Mouse (Mus musculus): ENCODE measurements around the gene Camk1d. TPM values are rescaled to one million over a fixed set of nuclear protein-coding genes. Genes with fewer than 3 reads are reported as not detected.

Camk1d gene
- total and polyA plus RNA-seq, 2 experiments from 2014 or later: 7.2 to 16.6 TPM

DNA sequence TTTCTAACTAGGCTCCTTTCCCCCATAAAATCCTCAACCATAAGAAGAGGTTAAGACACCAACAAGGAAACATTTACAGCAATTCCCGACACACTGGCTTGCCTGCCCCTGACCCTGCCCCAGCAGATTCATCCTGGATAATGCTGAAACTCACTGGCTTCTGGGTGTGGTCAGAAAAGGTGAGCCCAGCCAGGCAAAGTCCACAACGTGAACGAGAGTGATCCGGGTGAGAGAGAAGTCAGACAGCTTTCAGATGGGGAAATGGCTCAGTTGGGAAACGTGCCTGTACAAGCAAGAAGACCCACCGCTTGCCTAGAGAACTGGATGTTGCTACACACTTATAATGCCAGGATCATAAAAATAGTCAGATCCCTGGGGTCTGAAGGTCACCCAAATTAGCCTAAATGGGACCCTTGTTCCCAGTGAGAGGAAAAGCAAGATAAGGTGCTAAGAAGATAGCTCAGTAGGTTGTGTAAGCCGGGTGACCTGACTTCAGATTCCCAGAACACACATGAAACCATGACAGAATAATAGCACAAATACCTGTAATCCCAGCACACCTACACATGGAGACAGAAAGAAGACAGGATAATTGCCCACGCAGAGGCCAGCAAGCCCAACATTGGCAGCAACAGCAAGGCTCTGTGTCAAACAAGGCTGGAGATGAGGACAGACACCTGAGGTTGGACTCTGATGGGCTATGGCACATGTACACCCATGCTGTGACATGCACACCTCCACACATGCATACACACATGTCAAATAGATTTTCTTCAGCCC, 113.9 kb downstream of the Camk1d start:
- 85% methylated on average over 8 of the region's 8 CpGs for WGBS
- ATAC-seq (no peak), DNase-seq (ENCODE audit: low spot score) (no peak)
- Histone ChIP-seq H3K4me1 (ENCODE audit: insufficient read depth, low read length) (0 out of 2 replicates have a peak, but pooled peaks cover 7% of the 10 kb centered on the region), H3K4me2 (ENCODE audit: low read depth, low read length) (no peak overlapping the region), H3K36me3 (ENCODE audit: insufficient read depth, low read length) (no peaks in the 10 kb centered on the region), H3K27me3 (ENCODE audit: insufficient read depth, low read length) (no peaks in the 10 kb centered on the region), H3K4me3 (ENCODE audit: low read length) (no peak overlapping the region), H3K9me3 (ENCODE audit: low read length) (no peaks in the 10 kb centered on the region), H3K9ac (replicated peaks; ENCODE audit: low read length) (no peak overlapping the region), H3K27ac (no peak overlapping the region)
- no peak for TF ChIP-seq CTCF (IDR thresholded peaks at IDR 0.05; ENCODE audit: low read depth)

DNA sequence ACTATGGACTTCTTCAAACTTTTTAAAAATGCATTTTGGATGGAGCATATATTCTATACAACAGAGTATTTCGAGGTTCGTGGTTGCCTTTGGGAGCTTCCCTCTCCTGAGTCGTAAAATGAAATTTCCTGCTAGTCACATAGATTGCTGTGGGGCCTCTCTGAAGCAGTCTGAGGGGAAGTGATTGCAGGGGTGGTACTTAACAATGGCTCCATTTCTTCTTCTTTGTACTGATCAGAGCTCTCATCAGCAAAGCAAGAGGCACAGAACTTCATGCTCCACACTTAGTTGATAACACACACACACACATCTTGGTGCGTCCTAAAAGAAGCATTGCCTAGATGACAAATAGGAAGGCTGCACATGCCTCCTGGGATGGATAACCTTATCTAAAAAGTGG, 114.6 kb downstream of the Camk1d start:
- DNase-seq (ENCODE audit: low spot score) (no peak), ATAC-seq (no peak)
- Histone ChIP-seq H3K27ac (no peak overlapping the region), H3K4me2 (ENCODE audit: low read depth, low read length) (no peak overlapping the region), H3K9ac (replicated peaks; ENCODE audit: low read length) (no peak overlapping the region), H3K36me3 (ENCODE audit: insufficient read depth, low read length) (no peaks in the 10 kb centered on the region), H3K27me3 (ENCODE audit: insufficient read depth, low read length) (no peaks in the 10 kb centered on the region), H3K4me1 (ENCODE audit: insufficient read depth, low read length) (0 out of 2 replicates have a peak, but pooled peaks cover 7% of the 10 kb centered on the region), H3K9me3 (ENCODE audit: low read length) (no peaks in the 10 kb centered on the region), H3K4me3 (ENCODE audit: low read length) (no peak overlapping the region)
- no peak for TF ChIP-seq CTCF (IDR thresholded peaks at IDR 0.05; ENCODE audit: low read depth)
- 68% methylated on average over 4 of the region's 4 CpGs for WGBS

DNA sequence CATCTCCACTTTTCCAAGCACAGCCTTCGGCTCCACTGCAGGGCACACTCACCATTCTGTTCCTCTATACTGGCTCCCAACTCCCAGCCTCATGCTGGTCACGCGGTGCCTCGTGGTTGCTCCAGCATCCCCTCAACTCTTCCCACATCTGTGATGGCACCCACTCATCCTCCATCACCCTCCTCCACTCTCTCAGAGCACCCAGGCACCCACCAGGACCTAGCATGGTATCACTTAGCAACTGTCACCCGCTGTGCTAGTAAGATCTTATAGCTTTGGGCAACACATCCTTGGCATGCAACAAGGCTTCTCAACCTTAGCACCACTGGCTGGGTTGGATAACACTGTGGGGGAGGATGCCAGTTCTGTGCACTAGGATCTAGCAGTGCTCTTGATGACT, 115.8 kb downstream of the Camk1d start:
- no peak for TF ChIP-seq CTCF (IDR thresholded peaks at IDR 0.05; ENCODE audit: low read depth)
- no peak for DNase-seq (ENCODE audit: low spot score)
- Histone ChIP-seq H3K9me3 (ENCODE audit: low read length) (no peaks in the 10 kb centered on the region), H3K9ac (replicated peaks; ENCODE audit: low read length) (no peak overlapping the region), H3K4me3 (ENCODE audit: low read length) (no peak overlapping the region), H3K4me1 (ENCODE audit: insufficient read depth, low read length) (0 out of 2 replicates have a peak, but pooled peaks cover 7% of the 10 kb centered on the region), H3K36me3 (ENCODE audit: insufficient read depth, low read length) (no peaks in the 10 kb centered on the region), H3K4me2 (ENCODE audit: low read depth, low read length) (no peak overlapping the region), H3K27me3 (ENCODE audit: insufficient read depth, low read length) (no peaks in the 10 kb centered on the region), H3K27ac (no peak overlapping the region)
- 94% methylated on average over 5 of the region's 5 CpGs for WGBS
- no peak for ATAC-seq

- Histone ChIP-seq H3K4me2 (ENCODE audit: low read depth, low read length) (peak overlapping the region; percentile 28; the same call in 1 of the 2 replicates), H3K4me1 (ENCODE audit: insufficient read depth, low read length) (0 out of 2 replicates have a peak, but pooled peaks cover 7% of the 10 kb centered on the region), H3K4me3 (ENCODE audit: low read length) (no peak overlapping the region), H3K9ac (replicated peaks; ENCODE audit: low read length) (no peak overlapping the region), H3K9me3 (ENCODE audit: low read length) (no peaks in the 10 kb centered on the region), H3K27me3 (ENCODE audit: insufficient read depth, low read length) (no peaks in the 10 kb centered on the region), H3K36me3 (ENCODE audit: insufficient read depth, low read length) (no peaks in the 10 kb centered on the region), H3K27ac (peak overlapping the region; percentile 69)
- ATAC-seq (peak; percentile 57; the same call in 1 of the 2 replicates), DNase-seq (ENCODE audit: low spot score) (peak; percentile 53)
- 18% methylated on average over 12 of the region's 12 CpGs for WGBS
- peak; percentile 52 for TF ChIP-seq CTCF (IDR thresholded peaks at IDR 0.05; ENCODE audit: low read depth)
Measured at GRCm38 (mm10) chr2:5596882-5597281, 117.4 kb downstream of the Camk1d start.

GRCm38 (mm10) chr2:5595356-5596191, 118.7 kb downstream of the Camk1d start:
- ATAC-seq (0 out of 2 replicates have a peak, but pooled peaks have one; percentile 14), DNase-seq (ENCODE audit: low spot score) (no peak)
- H3K4me1 ChIP-seq (ENCODE audit: insufficient read depth, low read length): 0 out of 2 replicates have a peak, but pooled peaks cover 7% of the 10 kb centered on the region
- H3K4me2 ChIP-seq (ENCODE audit: low read depth, low read length): no peak overlapping the region
- no peak overlapping the region for H3K4me3 ChIP-seq (ENCODE audit: low read length)
- 69% methylated on average over 8 of the region's 8 CpGs for WGBS
- H3K9me3 ChIP-seq (ENCODE audit: low read length): no peaks in the 10 kb centered on the region
- no peak overlapping the region for H3K27ac ChIP-seq
- no peaks in the 10 kb centered on the region for H3K36me3 ChIP-seq (ENCODE audit: insufficient read depth, low read length)
- H3K9ac ChIP-seq (replicated peaks; ENCODE audit: low read length): no peak overlapping the region
- H3K27me3 ChIP-seq (ENCODE audit: insufficient read depth, low read length): no peaks in the 10 kb centered on the region
- TF ChIP-seq CTCF (IDR thresholded peaks at IDR 0.05; ENCODE audit: low read depth): no peak

- DNase-seq (ENCODE audit: low spot score) (no peak), ATAC-seq (no peak)
- Histone ChIP-seq H3K4me2 (ENCODE audit: low read depth, low read length) (no peak overlapping the region), H3K4me1 (ENCODE audit: insufficient read depth, low read length) (0 out of 2 replicates have a peak, but pooled peaks cover 7% of the 10 kb centered on the region), H3K36me3 (ENCODE audit: insufficient read depth, low read length) (no peaks in the 10 kb centered on the region), H3K27me3 (ENCODE audit: insufficient read depth, low read length) (no peaks in the 10 kb centered on the region), H3K4me3 (ENCODE audit: low read length) (no peak overlapping the region), H3K9me3 (ENCODE audit: low read length) (no peaks in the 10 kb centered on the region), H3K9ac (replicated peaks; ENCODE audit: low read length) (no peak overlapping the region), H3K27ac (no peak overlapping the region)
- WGBS: 81% methylated on average over 6 of the region's 6 CpGs
- TF ChIP-seq CTCF (IDR thresholded peaks at IDR 0.05; ENCODE audit: low read depth): no peak
Measured at GRCm38 (mm10) chr2:5592461-5593136, 121.7 kb downstream of the Camk1d start.

All from hindbrain, postnatal 0 days (tissue).